Mouse (Mus musculus): ENCODE results near the gene Cbfa2t2.

- TF ChIP-seq CTCF (IDR thresholded peaks at IDR 0.05; ENCODE audit: control insufficient read depth, insufficient read depth, insufficient replicate concordance, low read depth, low read length) (no peak), POLR2A (IDR thresholded peaks at IDR 0.05; ENCODE audit: control insufficient read depth, low read depth, low read length) (no peak)
Observed at GRCm38 (mm10) chr2:154577744-154578067, 141.4 kb downstream of the Cbfa2t2 start.

All from testis, adult 2 months (tissue).